Mouse (Mus musculus): ENCODE data around the gene Ssr4.
A peak's percentile ranks its signal among the peaks of the same experiment; 100 is the strongest.
"Not testable (repeated sequence)": the region's sequence is repeated elsewhere in the genome, so short reads cannot be mapped to it uniquely, and the experiment has no call there.

The Ssr4 gene

GRCm38 (mm10) chrX:73786364-73787224, at the start of gene Ssr4, which contains the start of gene Idh3g:
Gene Ssr4, plus strand, starts transcription at chrX:73787028.
Gene Idh3g, minus strand, starts transcription at chrX:73786897.
- DNase-seq (ENCODE audit: low spot score in 2 of 2) = peak; percentile 90 to 91

- no peak for DNase-seq (ENCODE audit: low spot score in 2 of 2)
These were observed 48.7 kb upstream of the Ssr4 start for GRCm38 (mm10) chrX:73738155-73738554.

- DNase-seq (ENCODE audit: low spot score in 2 of 2) = no peak
These were observed 47.7 kb upstream of the Ssr4 start for GRCm38 (mm10) chrX:73739151-73739550.

GRCm38 (mm10) chrX:73739841-73740240, 47.0 kb upstream of the Ssr4 start:
- DNase-seq (ENCODE audit: low spot score in 2 of 2) = not testable (repeated sequence)

GRCm38 (mm10) chrX:73744774-73745481, 41.9 kb upstream of the Ssr4 start:
- no peak for DNase-seq (ENCODE audit: low spot score in 2 of 2)

- no peak for DNase-seq (ENCODE audit: low spot score in 2 of 2)
These were observed 37.9 kb upstream of the Ssr4 start for GRCm38 (mm10) chrX:73748977-73749376.

GRCm38 (mm10) chrX:73756334-73757140, 30.3 kb upstream of the Ssr4 start, which contains the start of gene Plxnb3:
Gene Plxnb3, plus strand, starts transcription at chrX:73757090.
- DNase-seq (ENCODE audit: low spot score in 2 of 2) = no peak

GRCm38 (mm10) chrX:73758611-73759290, 28.1 kb upstream of the Ssr4 start:
- no peak for DNase-seq (ENCODE audit: low spot score in 2 of 2)

GRCm38 (mm10) chrX:73765311-73765710, 21.5 kb upstream of the Ssr4 start:
- DNase-seq (ENCODE audit: low spot score in 2 of 2) = no peak

GRCm38 (mm10) chrX:73767267-73767666, 19.6 kb upstream of the Ssr4 start:
- peak; percentile 25 to 36 for DNase-seq (ENCODE audit: low spot score in 2 of 2)

GRCm38 (mm10) chrX:73774168-73774760, 12.6 kb upstream of the Ssr4 start, which contains the start of gene Srpk3:
Gene Srpk3, plus strand, starts transcription at chrX:73774405.
- DNase-seq (ENCODE audit: low spot score in 2 of 2) = no peak

GRCm38 (mm10) chrX:73774802-73775483, 11.9 kb upstream of the Ssr4 start:
- DNase-seq (ENCODE audit: low spot score in 2 of 2) = no peak

- DNase-seq (ENCODE audit: low spot score in 2 of 2) = no peak
These were observed 4.6 kb upstream of the Ssr4 start for GRCm38 (mm10) chrX:73782227-73782626.

- DNase-seq (ENCODE audit: low spot score in 2 of 2) = no peak
These were observed 1.2 kb upstream of the Ssr4 start for GRCm38 (mm10) chrX:73785666-73786065.

- no peak for DNase-seq (ENCODE audit: low spot score in 2 of 2)
These were observed 364 bp downstream of the Ssr4 start for GRCm38 (mm10) chrX:73787225-73787558.

GRCm38 (mm10) chrX:73788501-73788900, 1.7 kb downstream of the Ssr4 start:
- DNase-seq (ENCODE audit: low spot score in 2 of 2) = no peak

- DNase-seq (ENCODE audit: low spot score in 2 of 2) = no peak
These were observed 6.2 kb downstream of the Ssr4 start for GRCm38 (mm10) chrX:73793039-73793438.

- no peak for DNase-seq (ENCODE audit: low spot score in 2 of 2)
These were observed 6.7 kb downstream of the Ssr4 start for GRCm38 (mm10) chrX:73793505-73793904.

- no peak for DNase-seq (ENCODE audit: low spot score in 2 of 2)
These were observed 10.7 kb downstream of the Ssr4 start for GRCm38 (mm10) chrX:73797511-73797910.

- DNase-seq (ENCODE audit: low spot score in 2 of 2) = peak; percentile 57 to 76
These were observed 11.7 kb downstream of the Ssr4 start for GRCm38 (mm10) chrX:73798502-73798901.

Measured in thymus, postnatal 10 days (tissue).